Mouse (Mus musculus) cortical plate, adult 2 months (tissue): Measurements from ENCODE around the gene Gm13277.
"Not testable (repeated sequence)": the region's sequence is repeated elsewhere in the genome, so short reads cannot be mapped to it uniquely, and the experiment has no call there.

Experiments
- CTCF ChIP-seq: fragments of 200-500 bp; IDR thresholded peaks from 2 replicates; pipeline ENCODE4 v1.5.1; 2011; ENCODE audit warnings: mild to moderate bottlenecking, control low read depth, low read length; ENCODE audit not compliant: insufficient read depth; ENCODE audit errors: extremely low read depth
- POLR2A ChIP-seq: fragments of 200-500 bp; IDR thresholded peaks from 2 replicates; pipeline ENCODE4 v1.6.1; 2011; ENCODE audit warnings: mild to moderate bottlenecking, low read length, control low read depth; ENCODE audit not compliant: insufficient read depth; ENCODE audit errors: extremely low read depth

DNA sequence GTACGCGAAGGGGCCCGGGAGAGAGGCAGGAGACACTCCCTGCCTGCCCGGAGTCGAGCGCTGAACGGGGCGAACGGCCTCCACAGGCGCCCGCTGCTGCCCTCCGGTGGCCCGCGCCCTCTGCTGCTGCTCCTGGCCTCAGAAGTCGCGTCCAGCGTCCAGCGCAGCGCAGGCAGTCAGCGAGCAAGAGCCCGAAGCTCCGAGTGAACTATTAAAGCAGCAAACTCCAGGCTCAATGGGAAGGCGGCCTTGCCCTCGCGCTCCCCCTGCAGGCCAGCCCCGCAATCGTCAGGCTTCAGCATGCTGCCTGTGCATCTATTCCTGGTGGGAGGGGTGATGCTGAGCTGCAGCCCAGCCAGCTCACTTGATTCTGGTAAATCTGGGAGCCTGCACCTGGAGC, 3.0 kb upstream of the Gm13277 start, which contains the start of gene Gm13276:
- TF ChIP-seq POLR2A, CTCF: not testable (repeated sequence)
